Mouse (Mus musculus) small intestine, adult 2 months (tissue): ENCODE results near the gene Pik3c2g.

Experiments used
- CTCF ChIP-seq: fragments of 200-500 bp; IDR thresholded peaks from 2 replicates; pipeline ENCODE4 v1.5.1; 2012; ENCODE audit warnings: low read depth, mild to moderate bottlenecking, control low read depth, inconsistent platforms, low read length, moderate library complexity, mixed read lengths; ENCODE audit not compliant: insufficient replicate concordance, insufficient read length; ENCODE audit errors: extremely low read depth
- POLR2A ChIP-seq: fragments of 200-500 bp; IDR thresholded peaks from 2 replicates; pipeline ENCODE4 v1.6.1; 2012; ENCODE audit warnings: low read depth, mild to moderate bottlenecking, control low read depth, inconsistent platforms, low read length, moderate library complexity

- TF ChIP-seq POLR2A (no peak), CTCF (no peak)
Observed at GRCm38 (mm10) chr6:139662462-139662861, 75.4 kb downstream of the Pik3c2g start.
